Mouse (Mus musculus): ENCODE results near the gene Pck2. TPM values are rescaled to one million over a fixed set of nuclear protein-coding genes. Genes with fewer than 3 reads are reported as not detected.

Pck2 gene
- polyA plus RNA-seq (2021; fragmentation: Nextera tagmentation) = 28.8 and 36.0 TPM in 2 replicates
- long read RNA-seq, experiment 1, transcript Pck2-201 (10 exons, 3,400 nt) = major isoform, 56 of 74 reads
- long read RNA-seq, experiment 1, partial matches to known transcripts = 7 of 74 reads
- long read RNA-seq, experiment 1, other reads (novel, unspliced or antisense) = 10 of 74 reads
- long read RNA-seq, experiment 2, transcript Pck2-201 (10 exons, 3,400 nt) = major isoform, 145 of 181 reads
- long read RNA-seq, experiment 2, partial matches to known transcripts = 6 of 181 reads
- long read RNA-seq, experiment 2, other reads (novel, unspliced or antisense) = 27 of 181 reads

DNA sequence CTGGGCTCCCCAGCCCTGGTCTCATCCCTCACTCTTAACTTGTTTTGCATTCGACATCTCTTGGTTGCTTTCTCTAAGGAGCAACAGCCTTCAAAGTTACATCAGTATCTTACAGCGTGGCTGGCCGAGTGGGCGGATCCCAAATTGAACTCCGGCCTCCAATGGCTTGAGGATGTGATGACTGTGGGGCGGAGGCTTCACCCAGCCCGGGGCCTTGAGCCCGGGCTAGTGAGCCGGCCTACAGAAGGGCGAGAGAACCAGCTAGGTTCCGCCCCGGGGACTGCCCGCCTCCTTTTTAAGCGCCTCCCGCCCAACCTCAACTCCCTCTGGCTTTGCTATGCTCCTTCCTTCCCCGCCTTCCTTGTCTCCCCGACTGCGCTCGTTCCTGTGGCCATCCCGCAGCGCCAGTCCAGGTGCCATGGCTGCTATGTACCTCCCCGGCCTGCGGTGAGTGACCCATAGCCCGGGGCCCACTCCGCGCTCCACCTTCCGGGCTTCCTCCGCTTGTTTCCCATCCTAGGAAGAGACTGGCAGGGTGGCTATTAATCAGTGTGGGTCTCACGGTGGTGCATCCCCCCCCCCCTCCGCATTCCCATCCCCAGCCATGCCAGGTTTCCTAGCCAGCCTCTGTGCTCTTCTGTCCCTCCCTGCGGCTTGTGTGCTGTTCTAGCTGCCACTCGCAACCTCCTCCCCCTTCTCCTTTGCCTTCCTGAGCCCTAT lies at the start of gene Pck2:
Gene Pck2, plus strand, starts transcription at position 200 of the 720 bp plus-strand sequence.

DNA sequence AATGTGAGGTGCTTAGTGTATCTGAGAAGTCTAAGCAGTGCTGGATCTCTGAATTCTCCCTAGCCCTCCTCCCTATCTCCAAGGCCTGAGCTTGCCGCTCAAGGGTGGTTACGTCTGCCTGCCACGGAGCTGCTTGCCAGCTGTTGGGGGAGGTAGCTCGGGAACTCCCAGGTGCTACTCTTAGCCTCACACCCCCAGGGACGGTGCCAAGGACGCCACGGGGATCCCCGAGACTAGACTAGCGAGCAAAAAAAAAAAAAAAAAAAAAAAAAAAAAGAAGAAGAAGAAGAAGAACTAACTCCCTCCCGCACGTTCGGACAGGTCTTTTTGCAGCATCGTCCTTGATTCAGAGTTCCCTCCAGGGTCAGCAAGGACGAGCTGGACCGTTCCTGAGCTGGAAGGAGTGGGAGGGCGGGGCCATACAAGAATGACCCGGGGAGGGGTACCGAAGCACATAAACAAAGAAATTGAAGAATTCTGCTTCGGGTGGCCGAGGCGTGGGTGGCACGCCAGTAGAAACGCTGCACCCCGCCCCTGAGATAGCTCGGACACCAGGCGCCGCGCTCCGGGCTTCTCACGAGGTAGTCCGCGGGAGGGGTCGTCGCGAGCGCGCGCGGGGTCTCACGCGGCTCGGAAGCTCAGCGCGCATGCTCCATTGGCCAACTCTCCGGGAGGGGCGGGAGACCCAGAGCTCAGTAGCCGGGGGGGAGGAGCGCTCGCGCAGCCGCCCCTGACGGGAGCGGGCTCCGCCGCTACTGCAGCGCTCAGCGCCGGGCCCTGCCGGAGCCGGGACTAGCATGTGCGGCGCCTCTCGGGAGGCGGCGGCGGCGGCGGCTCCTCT lies 49.5 kb upstream of the Pck2 start, which contains the start of gene Carmil3:
Gene Carmil3, plus strand, starts transcription at position 291 of the 841 bp plus-strand sequence.

DNA sequence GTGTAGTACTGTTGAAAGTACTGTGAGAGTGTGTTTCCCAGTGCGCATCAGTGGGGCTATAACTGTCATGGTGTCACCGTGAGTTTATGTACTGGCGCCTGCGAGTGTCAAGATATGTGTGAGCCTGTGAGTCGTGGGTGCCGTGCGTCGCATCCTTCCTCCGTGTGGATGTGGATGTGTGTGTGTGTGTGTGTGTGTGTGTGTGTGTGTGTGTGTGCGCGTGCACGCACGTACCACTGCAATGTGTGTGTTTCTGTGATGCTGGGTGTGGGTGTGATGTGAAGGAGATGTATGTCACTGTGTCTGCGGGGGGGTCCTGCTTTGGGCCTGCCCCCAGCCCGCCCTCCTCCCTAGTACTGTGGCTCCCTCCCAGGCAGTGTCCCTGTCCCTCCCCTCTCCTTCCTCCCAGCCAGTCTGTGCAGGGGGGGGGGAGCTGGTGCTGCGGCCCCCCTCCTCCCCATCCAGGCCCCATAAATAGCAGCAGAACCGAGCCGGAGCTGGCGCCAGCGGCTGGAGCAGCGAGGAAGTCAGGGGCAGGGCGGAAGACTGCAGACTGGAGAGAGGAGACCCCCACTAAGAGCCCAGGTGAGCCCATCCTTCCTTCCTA lies 29.8 kb upstream of the Pck2 start, which contains the start of gene Cpne6:
Gene Cpne6, plus strand, starts transcription at position 321 of the 607 bp plus-strand sequence.

DNA sequence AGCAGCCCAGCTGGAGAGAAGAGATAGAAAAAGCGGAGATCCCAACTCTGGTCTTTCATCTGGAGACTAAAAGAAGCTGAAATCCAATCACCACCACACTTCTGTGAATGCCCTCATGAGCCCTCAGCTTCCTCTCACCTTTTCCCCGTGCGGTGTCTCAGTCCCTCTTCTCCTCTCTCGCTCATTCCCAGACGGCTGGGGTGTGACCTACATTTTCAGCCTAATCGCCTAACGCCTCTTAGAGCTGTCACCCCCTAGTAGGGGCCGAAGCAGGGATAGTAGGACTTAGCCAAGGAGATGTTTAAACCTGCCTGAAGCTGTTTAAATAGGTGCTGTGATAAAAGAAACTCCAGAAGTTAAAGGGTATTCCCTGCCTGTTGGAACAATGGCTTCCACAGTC lies 15.3 kb upstream of the Pck2 start, which contains the start of gene Nrl:
Gene Nrl, minus strand, starts transcription at position 197 of the 400 bp plus-strand sequence.

DNA sequence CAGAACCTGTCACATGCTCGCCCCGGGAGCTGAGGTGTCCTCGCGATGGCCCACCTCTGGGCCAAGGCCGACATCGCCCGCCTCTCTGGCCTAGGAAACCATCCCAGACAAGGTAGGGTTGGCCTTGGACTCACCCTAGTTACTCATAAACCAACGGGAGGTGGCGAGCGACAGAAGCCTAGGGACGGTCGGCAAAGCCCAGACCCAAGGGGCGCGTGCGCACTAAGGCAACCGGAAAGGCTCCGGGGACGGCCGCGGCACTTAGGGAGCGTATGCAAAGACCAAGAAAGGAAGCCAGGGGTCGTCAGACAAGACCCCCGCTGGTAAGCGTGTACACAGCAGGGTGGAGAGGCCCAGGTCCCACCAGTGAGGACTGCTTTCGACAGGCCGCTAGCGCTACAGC lies 19.7 kb downstream of the Pck2 start, which contains the start of gene Dcaf11:
Gene Dcaf11, plus strand, starts transcription at position 208 of the 403 bp plus-strand sequence.

DNA sequence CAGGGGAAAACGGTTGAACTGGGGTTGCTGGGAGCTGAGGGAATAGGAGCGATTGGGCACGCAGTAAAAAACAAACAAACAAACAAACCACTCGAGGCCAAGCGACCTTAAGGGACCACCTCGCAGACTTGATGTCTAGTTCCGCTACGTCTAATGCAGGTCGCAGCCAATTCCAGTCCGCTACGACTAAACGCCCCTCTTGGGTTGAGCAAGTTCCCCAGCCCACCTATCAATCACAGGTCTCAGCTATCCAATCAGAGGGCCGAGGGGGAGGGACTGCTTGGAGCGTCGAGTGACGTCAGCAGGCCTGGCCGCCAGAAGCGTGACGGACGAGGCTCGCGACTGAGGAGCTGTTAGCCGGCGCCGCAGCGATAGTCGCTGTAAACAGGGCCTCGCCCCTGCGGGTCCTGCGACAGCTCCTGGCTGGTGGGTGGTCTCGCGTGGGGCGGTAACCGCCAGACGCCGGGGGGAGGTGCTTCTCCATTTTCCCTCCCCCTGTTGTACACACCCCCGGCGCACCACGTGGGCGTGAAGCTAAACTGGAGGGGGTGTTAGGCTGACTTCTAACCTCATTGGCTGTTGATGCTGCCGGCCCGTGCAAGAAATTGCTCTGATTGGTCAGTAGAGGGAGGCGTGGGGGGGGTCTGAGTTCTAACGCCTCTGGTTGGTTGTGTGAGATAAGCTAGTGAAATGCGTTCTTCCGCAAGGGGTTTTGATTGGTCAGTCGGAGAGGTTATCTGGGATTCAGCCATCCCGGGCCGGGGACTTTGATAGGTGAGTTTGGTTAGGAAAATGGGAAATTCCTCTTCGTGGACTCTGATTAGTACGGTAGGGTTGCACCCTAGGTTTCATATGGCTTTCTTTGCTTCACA lies 20.4 kb downstream of the Pck2 start, which contains the start of gene A730061H03Rik:
Gene A730061H03Rik, minus strand, starts transcription at position 205 of the 872 bp plus-strand sequence.

DNA sequence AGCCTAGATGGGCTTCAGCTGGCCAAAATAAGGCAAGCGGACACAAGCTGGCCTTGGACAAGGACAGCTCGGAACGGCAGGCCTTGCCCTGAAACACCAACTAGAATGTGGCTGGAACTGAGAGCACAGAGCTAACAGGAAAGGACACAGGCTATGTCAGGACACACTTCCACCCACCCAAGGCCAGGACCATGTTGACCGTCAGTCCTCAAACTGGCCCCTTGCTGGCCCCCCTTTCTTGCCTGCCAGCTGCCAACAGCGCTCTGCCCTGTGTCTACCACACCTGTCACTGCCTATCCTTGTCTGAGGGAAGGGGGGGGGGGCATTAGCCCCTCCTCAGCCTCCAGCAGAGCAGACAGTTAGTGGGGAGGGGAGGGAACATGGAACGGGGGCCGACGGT lies 35.2 kb downstream of the Pck2 start, which contains the start of gene Fitm1:
Gene Fitm1, plus strand, starts transcription at position 316 of the 400 bp plus-strand sequence.

DNA sequence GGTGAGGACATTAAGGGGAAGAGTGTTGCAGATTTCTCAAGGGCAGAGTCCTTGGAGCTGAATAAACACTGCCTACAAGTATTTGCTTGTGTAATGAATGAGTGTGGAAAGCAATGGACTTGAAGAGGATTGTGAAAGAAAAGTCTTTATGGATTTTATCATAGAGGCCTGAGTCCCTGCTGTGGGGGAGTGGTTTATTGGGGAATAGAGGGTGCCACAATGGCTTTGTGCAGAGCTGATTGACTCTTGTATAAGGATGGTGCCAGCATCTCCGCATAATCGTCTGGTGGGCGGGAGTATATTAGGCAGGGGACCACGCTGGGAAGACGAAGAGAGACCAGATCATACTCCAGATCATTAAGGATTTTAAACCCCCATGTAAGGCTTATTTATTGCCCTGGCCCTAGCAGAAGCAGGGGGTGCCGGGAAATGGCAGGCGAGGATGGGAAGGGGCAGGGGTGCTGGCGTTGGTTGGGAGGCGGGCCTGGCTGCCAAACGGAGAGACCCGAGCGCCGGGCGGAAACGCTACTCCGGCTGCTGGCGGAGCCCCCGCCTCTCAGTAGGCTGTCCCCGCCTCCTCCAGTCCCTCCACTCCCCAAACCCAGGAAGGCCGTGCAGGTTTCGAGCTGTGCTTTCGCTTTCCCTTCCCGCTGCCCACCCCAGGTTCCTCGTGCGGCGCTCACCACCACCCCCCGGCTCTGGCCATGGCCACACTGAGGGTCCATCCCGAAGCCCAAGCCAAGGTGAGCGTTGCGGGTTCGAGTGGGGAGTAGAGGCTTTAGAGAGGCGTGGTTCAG lies 38.0 kb downstream of the Pck2 start, which contains the start of gene Psme1:
Gene Psme1, plus strand, starts transcription at position 253 of the 797 bp plus-strand sequence.

DNA sequence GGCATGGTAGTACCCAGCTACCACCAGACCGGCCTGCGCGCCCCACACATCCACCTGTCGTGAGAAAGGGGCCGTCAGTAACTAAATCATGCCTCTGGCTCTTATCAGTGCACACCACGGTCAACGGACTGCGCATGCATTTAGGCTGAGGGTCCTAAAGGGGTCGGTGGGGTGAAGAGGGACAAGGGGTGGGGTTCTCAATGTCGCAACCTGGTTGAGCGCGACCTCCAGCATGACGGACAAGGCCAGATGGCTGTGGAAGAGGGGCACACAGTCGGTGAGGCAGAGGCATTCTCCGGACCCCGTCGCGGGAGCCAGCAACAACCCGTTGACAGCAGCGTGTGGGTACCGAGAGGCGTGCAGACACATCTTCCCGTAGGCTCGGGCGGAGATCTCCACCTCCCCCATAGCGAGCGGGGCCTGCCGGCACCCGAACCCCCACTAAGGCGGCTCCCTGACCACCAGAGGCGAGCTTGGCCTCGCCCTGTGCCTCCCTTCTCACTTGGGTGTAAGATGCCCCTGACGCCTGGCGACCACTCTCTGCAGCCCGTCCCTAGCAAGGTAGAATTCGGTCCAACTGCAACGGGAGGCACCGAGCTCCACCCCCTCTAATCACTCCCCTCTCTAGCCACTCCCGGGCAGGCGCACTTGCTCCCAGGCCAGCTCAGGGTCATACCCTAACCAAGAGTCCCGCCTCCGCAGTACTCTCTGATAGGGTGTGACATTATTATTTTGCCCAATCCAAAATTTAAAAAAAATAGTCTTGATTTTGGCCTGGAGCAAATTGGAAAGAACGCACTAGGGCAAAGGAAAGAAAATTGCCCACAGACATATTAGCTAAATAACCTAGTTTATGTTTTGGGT lies 44.9 kb downstream of the Pck2 start, which contains the start of gene Emc9:
Gene Emc9, minus strand, starts transcription at position 601 of the 864 bp plus-strand sequence.

DNA sequence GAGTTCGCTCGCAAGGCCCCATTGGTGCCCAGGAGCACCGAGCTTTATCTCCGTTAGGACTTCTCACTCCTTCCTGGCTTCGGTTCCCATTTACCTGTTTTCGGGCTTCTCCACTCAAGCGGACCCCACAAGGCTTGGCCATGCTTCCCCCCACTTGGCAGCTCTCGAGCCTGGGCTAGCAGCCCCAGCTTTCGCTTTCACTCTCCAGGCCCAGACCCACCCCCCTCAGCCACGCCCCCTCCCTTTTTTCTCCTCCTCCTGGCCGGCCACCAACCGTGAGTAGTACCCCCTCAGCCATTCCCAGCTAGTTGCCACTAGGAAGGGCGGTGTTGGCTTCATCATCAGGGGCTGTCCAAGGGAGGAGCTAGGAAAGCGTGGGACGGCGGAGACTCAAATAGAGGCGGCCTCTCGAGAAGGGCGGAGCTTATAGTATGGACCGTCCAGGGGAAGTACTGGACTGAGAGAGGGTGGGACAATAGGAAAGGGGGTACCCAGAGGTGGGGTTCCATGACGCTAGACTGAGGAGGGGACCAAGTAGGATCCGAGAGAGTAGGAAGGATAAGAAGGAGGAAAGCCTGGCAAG lies 50.8 kb downstream of the Pck2 start, which contains the start of gene Psme2:
Gene Psme2, minus strand, starts transcription at position 366 of the 583 bp plus-strand sequence.

DNA sequence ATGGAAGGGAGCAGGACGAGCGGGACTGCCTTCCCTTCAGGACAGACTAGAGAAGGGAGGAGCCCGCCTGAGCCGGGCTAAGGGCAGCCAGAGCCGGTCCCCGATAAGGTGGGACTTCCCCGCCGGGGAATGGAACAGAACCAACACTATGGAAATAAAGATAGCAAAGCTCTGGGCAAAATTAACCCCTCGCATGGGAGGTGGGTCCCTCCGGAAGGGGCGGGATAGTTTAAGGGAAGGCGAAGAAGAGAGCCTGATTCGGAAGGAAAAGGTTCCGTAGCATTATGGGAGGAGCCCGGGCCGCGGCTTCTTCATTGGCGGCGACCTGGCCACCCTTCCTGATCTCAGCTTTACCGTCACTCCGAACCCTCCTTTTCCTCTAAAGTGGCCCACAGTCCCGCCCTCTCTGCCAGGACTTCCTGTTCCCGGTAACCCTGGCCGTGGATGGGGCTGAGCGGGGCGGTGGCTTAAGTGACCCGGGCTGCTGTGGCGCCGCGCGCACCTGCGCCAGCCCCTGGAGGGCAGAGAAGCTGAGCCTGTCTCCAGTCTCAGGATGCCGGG lies 51.3 kb downstream of the Pck2 start, which contains the start of gene Rnf31:
Gene Rnf31, plus strand, starts transcription at position 378 of the 561 bp plus-strand sequence.

Other genes with a start within 250 kb of the Pck2 start
- 22.5 and 23.0 TPM in 2 replicates for gene Dhrs4, start 61.5 kb upstream of the Pck2 start, polyA plus RNA-seq (2021; fragmentation: Nextera tagmentation)
- gene Carmil3, start 49.6 kb upstream of the Pck2 start, polyA plus RNA-seq (2021; fragmentation: Nextera tagmentation) = 1.8 and 2.9 TPM in 2 replicates
- gene Cpne6, start 29.8 kb upstream of the Pck2 start, polyA plus RNA-seq (2021; fragmentation: Nextera tagmentation) = 661 and 751 TPM in 2 replicates
- 0.13 TPM in 1 of 2 replicates, not detected in the other for gene Nrl, start 15.3 kb upstream of the Pck2 start, polyA plus RNA-seq (2021; fragmentation: Nextera tagmentation)
- 70.4 and 77.7 TPM in 2 replicates for gene Dcaf11, start 19.7 kb downstream of the Pck2 start, polyA plus RNA-seq (2021; fragmentation: Nextera tagmentation)
- gene A730061H03Rik, start 20.1 kb downstream of the Pck2 start, polyA plus RNA-seq (2021; fragmentation: Nextera tagmentation) = not detected in 2 replicates
- not detected in 2 replicates for gene Fitm1, start 35.4 kb downstream of the Pck2 start, polyA plus RNA-seq (2021; fragmentation: Nextera tagmentation)
- 54.2 and 58.9 TPM in 2 replicates for gene Psme1, start 37.9 kb downstream of the Pck2 start, polyA plus RNA-seq (2021; fragmentation: Nextera tagmentation)
- gene Emc9, start 45.0 kb downstream of the Pck2 start, polyA plus RNA-seq (2021; fragmentation: Nextera tagmentation) = 151 and 161 TPM in 2 replicates
- gene Psme2, start 50.8 kb downstream of the Pck2 start, polyA plus RNA-seq (2021; fragmentation: Nextera tagmentation) = 115 TPM in 2 replicates
- gene Rnf31, start 51.4 kb downstream of the Pck2 start, polyA plus RNA-seq (2021; fragmentation: Nextera tagmentation) = 6.5 and 11.3 TPM in 2 replicates
- 4.6 and 5.9 TPM in 2 replicates for gene Irf9, start 63.3 kb downstream of the Pck2 start, polyA plus RNA-seq (2021; fragmentation: Nextera tagmentation)
- gene Rec8, start 77.8 kb downstream of the Pck2 start, polyA plus RNA-seq (2021; fragmentation: Nextera tagmentation) = 0.78 and 0.95 TPM in 2 replicates
- gene Ipo4, start 95.7 kb downstream of the Pck2 start, polyA plus RNA-seq (2021; fragmentation: Nextera tagmentation) = 48.5 and 50.1 TPM in 2 replicates
- 0.14 and 0.48 TPM in 2 replicates for gene Gm49378, start 97.6 kb downstream of the Pck2 start, polyA plus RNA-seq (2021; fragmentation: Nextera tagmentation)
- 32.7 and 36.4 TPM in 2 replicates for gene Tm9sf1, start 103.5 kb downstream of the Pck2 start, polyA plus RNA-seq (2021; fragmentation: Nextera tagmentation)
- gene Tssk4, start 109.9 kb downstream of the Pck2 start, polyA plus RNA-seq (2021; fragmentation: Nextera tagmentation) = 0.11 and 0.29 TPM in 2 replicates
- 62.3 and 63.2 TPM in 2 replicates for gene Mdp1, start 120.2 kb downstream of the Pck2 start, polyA plus RNA-seq (2021; fragmentation: Nextera tagmentation)
- gene Gmpr2, start 131.7 kb downstream of the Pck2 start, polyA plus RNA-seq (2021; fragmentation: Nextera tagmentation) = 24.9 and 27.8 TPM in 2 replicates
- 665 and 692 TPM in 2 replicates for gene Nedd8, start 131.9 kb downstream of the Pck2 start, polyA plus RNA-seq (2021; fragmentation: Nextera tagmentation)
- gene Tinf2, start 141.6 kb downstream of the Pck2 start, polyA plus RNA-seq (2021; fragmentation: Nextera tagmentation) = 8.2 and 9.7 TPM in 2 replicates
- gene Tgm1, start 173.7 kb downstream of the Pck2 start, polyA plus RNA-seq (2021; fragmentation: Nextera tagmentation) = 0.08 TPM in 1 of 2 replicates, not detected in the other
- 31.9 and 38.2 TPM in 2 replicates for gene Rabggta, start 182.0 kb downstream of the Pck2 start, polyA plus RNA-seq (2021; fragmentation: Nextera tagmentation)
- gene Dhrs1, start 205.4 kb downstream of the Pck2 start, polyA plus RNA-seq (2021; fragmentation: Nextera tagmentation) = 123 and 128 TPM in 2 replicates
- gene Nop9, start 205.4 kb downstream of the Pck2 start, polyA plus RNA-seq (2021; fragmentation: Nextera tagmentation) = 8.1 and 8.5 TPM in 2 replicates
- gene Cideb, start 218.2 kb downstream of the Pck2 start, polyA plus RNA-seq (2021; fragmentation: Nextera tagmentation) = 3.9 and 5.8 TPM in 2 replicates
- 0.16 and 0.54 TPM in 2 replicates for gene Ltb4r2, start 221.2 kb downstream of the Pck2 start, polyA plus RNA-seq (2021; fragmentation: Nextera tagmentation)
- gene Ltb4r1, start 225.7 kb downstream of the Pck2 start, polyA plus RNA-seq (2021; fragmentation: Nextera tagmentation) = 0.26 TPM in 1 of 2 replicates, not detected in the other
- gene Adcy4, start 243.8 kb downstream of the Pck2 start, polyA plus RNA-seq (2021; fragmentation: Nextera tagmentation) = 1.4 TPM in 2 replicates
- gene Ripk3, start 248.6 kb downstream of the Pck2 start, polyA plus RNA-seq (2021; fragmentation: Nextera tagmentation) = 0.45 and 0.55 TPM in 2 replicates

Data from layer of hippocampus, adult 6 months (tissue).